Mouse (Mus musculus): Measurements from ENCODE around the gene Erf. TPM values are rescaled to one million over a fixed set of nuclear protein-coding genes. Genes with fewer than 3 reads are reported as not detected.
"Not testable (repeated sequence)": the region's sequence is repeated elsewhere in the genome, so short reads cannot be mapped to it uniquely, and the experiment has no call there.

The Erf gene
- total RNA-seq, 2 experiments from 2014 or later = 5.0 to 6.1 TPM

DNA sequence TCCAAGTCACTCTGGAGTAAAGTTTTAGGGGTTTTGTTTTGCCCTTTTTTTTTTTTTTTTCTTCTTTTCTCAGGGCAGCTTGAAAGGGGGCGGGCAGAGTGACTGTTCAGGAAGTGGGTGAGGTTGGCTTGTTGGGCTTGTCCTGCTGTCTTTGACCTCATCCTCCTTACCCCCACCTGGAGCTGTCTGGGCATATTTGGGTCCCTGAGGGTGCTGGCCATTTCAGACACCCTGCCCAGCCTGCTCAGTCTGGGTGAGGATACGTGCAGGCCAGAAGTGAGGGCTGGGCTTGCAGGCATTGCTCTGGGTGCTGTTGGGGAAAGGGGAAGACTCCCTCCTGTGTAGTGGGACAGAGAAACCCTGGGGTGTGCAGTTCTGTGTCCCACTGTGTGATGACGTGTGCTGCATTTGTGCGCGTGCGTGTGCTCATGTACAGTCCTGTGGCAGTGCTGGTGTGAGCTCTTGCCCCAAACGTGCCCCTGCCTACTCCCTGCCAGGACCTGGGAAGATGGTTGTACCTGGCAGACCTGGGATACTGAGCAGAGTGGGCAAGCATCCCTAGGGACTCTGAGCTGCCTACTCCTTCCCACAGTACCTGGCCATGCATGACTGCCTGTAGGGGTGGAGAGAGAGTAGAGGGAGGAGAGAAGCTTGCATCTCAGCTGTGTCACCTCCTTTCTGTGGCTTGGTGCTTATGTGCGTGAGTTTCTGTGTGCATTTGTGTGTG lies 19.1 kb upstream of the Erf start:
- intact Hi-C loops (cut with DNase I) = loop anchor here (2.0 kb wide), 1 partner anchor 25 kb away; no protein-coding TSS in a partner anchor
- peak in 1 of 2 experiments; percentile 22 for DNase-seq

DNA sequence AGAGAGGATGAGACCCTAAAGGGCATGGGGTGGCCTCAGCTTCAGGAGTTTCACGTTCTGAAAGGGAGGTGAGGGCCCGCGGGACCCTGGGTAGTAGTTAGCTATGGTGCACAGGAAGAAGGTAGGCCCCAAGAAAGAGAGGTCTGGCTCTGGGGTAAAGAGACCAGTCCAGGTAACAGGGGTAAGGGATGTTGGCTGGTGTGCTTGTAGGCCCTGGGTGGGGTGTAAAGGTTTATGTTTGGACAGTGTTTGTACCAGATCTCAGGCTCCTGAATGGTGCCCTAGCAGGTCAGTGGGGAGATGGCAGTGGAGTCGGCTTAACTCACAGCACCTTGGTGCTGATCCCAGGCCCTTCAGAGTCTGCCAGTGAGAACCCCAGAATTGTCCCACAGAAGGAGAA lies 18.5 kb upstream of the Erf start:
- DNase-seq = peak in 1 of 2 experiments; percentile 15
- intact Hi-C loops (cut with DNase I) = no loop called here

DNA sequence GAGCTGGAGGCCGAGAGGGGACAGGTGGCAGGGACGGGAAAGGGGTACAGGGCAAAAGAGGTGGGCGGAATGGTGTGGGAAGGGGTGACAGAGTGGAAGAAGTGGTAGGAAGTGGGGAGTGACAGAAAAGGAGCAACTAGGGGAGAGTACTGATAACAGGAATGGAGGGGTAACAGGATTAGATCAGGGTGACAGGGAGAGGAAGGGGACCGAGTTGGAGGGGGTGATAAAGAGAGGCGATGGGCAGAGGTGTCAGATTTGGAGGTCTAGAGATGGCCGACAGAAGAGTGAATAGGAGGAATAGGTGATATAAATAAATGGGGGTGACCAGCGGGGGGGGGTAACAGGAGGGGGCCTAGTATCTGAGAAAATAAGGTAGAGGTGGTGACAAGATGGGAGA lies 18.0 kb upstream of the Erf start:
- intact Hi-C loops (cut with DNase I) = no loop called here
- DNase-seq = no peak

DNA sequence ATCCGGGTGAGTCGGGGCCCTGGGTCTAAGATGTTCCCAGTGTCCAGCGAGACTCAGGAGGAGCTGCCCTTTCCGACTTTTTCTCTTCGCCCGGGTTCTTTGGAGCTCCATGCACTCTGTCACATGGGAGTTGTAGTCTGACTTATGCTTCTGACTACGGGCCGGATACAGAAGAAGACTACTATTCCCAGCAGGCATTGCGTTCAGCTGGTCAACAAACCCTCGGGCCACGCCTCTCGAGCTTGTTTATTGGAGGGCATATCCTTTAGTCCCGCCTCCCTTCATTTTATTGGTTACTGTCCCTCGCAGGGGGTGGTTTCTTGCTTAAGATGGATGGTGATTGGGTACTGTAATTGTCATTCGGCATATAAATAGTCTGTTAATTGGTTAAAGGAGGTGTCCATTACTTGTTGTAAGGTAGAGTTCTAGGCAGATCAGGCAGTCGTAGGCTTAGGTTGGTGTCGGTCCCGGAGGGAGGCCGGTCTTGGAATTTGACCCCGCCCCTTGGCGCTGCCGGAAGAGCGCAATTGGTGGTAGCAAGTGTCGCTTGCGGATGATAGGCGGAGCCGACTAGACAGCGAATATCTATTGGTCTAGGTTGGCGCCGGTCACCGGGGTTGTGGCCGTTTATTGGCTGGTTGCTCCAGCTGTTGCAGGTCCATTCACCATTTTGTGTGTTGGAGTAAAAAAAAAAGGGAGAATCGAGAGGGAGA lies 17.3 kb upstream of the Erf start:
- intact Hi-C loops (cut with DNase I) = no loop called here

DNA sequence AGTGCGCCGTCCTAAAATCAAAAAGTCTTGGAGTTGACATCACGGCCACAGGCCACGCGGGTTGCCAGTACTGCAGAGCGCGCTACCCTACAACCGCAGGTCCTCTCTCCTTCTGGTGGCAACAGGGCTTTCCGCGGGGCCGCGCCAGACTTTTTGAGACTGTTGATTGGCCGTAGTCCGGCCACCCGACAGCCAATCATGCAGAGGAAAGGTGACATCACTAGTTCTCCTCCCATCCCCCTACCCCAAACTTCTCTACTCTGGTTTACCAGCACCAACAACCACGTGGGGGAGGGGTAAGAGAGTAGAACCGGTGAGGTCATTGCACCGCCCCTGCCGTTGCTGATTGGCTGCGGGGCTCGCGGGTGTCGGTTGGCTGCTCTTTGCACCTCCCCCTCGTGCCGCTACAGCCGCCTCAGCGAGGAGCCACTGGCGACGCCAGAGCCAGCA lies 16.8 kb upstream of the Erf start, which contains the start of gene Cic:
TSS of gene Cic (plus strand) at position 404 of the 450 bp plus-strand sequence.
- intact Hi-C loops (cut with DNase I) = no loop called here
- DNase-seq = peak in 1 of 2 experiments; percentile 97

More for the DNA sequence above, 17.3 kb upstream of the Erf start:
- peak; percentile 98 for DNase-seq

DNA sequence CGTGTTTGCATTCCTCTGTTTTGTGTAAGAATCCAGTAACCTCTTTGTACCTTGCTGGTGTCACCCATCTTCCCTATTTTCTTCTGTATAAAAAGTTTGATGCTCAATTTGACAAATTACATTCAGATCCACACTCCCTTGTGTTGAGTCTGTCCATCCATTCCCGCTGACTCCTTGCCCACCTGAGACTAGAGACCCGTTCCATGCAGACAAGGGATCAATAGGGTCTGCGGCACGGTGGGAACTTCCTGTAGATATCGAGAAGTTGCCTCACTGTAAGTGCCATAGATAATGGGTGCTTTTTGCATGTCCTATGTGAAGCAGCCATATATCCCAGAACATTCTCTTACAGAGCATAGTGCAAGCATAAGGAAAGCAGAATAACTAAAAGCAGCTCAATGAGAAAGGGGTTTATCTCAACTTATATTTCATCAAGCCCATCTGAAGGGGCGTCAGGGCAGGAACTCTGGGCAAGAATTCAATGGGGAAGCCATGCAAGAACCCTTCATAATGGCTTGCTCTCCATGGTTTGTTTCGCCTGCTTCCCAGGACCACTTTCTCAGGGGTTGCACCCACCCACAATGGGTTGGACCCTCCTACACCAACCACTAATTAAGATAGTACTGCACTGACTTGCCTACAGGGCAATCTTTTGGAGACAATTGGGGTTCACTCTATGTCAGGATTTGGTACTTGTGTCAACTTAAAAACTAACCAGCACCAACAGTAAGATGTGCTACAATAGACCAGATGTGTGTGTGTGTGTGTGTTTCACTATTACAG lies 15.8 kb upstream of the Erf start:
- intact Hi-C loops (cut with DNase I) = no loop called here

DNA sequence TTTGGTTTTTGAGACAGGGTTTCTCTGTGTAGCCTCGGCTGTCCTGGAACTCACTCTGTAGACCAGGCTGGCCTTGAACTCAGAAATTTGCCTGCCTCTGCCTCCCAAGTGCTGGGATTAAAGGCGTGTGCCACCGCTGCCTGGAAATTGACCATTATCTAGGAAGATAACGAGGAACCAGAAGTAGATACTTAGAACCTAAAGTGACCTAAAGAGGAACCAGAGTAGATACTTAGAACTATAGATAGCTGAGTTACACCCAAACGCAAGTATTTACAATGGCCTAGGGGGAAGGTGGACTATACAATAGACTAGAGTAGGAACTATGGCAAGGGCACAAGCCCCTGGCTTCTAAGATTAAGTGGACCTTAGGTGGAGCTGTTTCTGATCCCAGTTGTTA lies 15.2 kb upstream of the Erf start:
- DNase-seq; intact Hi-C loops (cut with DNase I): not testable (repeated sequence)

More for the DNA sequence above, 15.8 kb upstream of the Erf start:
- DNase-seq = no peak

DNA sequence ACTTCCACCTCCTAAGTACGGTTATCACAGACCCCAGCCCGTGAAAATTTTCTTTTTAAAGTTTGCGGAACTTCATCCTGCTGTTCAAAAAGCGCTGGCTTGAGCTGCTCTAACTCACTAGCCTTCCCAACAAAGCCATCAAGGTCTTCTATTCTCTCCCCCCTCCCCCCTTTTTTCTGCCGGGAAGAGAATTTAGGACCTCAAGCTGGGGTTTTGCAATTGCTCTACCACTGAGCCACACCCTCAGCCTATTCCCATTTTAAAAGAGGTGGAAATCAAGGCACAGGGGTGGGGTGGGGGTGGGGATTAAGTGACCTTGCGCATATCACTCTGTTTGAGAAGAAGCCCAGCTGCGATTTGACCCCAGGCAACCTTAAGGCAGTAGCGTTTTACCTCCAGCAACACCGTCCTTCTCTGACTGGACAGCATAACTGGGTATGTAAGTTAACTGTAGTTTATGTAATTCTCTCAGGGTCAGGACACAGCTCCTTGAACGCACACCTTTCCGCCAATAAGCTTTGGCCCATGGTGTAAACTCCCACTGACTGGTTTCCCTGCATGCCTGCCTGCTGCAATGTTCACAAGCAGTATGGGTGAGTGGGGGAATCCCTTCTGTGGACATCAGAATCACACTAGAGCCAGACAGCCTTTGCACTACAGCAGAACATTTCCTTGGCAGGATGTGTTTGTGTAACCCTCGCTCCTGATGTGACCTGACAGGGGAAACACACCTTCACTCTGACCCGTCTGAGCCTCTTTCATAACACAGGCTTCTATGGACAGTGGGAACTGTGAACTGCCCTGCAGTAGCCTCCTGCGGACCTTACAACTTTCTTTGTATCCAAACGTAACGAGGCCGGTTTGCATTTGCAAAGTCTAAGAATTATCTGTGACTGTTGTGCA lies 13.7 kb upstream of the Erf start:
- no peak for DNase-seq
- intact Hi-C loops (cut with DNase I) = no loop called here

DNA sequence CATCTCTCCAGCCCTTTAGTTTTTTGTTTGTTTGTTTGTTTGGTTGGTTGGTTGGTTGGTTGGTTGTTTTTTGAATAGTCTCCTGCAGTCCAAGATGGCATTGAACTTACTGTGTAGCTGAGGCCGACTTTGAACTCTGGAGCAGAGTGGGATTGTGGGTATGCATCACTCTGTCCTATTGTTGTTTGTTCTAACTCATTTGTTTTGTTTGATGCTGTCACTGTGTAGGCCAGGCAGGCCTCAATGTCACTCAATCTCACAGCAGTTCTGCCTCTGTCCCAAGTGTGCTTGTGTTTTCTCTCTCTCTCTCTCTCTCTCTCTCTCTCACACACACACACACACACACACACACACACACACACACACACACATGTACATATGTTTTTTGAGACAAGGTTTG lies 11.3 kb upstream of the Erf start:
- no peak for DNase-seq
- intact Hi-C loops (cut with DNase I) = no loop called here

DNA sequence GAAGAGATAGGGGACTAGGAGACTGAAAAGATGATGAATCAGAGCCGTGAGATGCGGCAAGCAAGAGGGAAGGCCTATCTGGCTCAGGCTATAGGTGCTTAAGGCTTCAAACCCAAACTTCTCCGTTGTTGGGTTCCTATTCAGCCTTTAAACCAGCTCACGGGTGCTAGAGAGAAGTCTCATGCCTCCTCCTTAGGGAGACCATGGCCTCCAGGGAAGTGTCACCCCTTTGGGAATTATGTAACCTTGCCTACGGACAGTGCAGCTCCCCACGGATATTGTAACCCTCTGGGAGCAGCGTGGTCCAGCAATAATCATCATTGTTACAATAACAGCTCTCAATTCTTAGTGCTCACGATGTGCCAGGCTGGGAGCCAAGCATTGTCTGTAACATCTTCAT lies 1.3 kb upstream of the Erf start:
- intact Hi-C loops (cut with DNase I) = no loop called here
- no peak for DNase-seq

DNA sequence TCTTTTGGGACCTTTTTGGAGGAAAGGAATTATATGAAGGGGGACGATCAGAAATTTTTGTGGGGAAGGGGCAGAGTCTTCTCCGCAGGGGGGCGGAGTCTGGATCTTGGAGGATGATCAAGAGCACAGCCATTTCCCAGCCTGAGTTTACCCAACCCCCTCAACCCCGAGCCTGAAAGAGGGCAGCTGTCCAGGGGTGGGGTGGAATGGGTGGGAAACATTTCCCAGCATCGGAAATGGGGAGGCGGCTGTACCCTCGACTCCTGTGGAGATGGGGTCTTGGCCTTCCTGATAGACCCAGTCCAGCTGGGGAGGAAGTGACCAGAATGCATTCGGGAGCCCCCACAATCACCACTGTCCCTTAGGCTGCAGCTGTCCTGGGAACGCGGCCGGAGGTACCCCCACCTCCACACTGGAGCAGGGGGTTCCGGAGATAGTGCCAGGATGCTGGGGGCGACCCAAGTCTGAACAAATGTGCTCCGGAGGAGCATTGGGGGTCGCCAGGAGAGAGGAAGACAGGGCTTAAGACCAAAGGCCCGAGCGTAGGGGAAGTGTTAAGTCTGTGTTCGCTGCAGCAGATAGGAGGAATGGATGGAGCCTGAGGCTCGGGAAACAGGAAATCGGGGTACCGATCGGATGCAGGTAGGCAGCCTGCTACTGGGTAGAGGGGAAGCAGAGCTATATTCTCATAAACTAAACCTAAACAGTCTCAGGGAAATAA lies 670 bp upstream of the Erf start:
- DNase-seq = peak; percentile 60 to 67
- intact Hi-C loops (cut with DNase I) = no loop called here

DNA sequence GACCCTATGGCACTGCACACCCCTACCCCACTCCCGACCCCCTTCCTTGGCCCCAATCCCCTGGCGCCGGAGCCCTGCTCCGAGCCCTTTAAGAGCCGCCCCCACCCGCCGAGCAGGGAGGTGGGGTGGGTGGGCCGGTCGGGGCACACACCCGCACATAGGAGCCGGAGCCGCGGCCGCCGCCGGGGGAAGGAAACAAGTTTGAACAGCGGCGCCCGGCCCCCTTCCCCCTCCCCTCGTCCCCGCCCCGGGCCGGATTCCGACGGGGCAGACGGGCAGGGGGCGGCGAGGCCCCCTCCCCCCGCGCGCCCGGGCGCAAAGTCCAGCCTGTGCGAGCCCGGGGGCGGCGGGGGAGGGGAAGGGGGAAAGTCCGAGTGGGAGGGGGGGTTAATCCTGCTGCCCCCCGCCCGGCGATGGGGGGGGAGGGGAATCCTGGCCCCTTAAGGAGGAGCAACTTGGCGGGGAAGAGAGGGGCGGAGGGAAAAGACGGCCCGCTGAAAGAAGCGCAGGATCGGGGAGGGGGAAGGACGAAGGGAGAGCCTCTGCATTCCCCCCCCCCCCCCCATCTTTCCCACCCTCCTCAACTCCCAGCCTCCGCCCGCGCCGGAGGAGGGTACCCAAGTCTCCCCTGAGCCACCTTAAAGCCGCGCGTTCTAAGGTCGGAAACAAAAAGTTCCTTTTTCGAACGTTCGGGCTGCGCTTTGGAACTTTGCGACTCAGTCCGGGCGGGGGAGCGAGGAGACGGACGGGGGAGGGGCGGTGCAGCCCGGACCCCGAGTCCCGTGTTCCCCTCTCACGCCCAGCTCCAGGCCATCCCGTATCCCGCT lies 1.0 kb downstream of the Erf start:
- DNase-seq = peak; percentile 71 to 76
- intact Hi-C loops (cut with DNase I) = loop anchor here (5.0 kb wide), 2 partner anchors 68 to 143 kb away; partner anchors contain the start of gene Megf8

DNA sequence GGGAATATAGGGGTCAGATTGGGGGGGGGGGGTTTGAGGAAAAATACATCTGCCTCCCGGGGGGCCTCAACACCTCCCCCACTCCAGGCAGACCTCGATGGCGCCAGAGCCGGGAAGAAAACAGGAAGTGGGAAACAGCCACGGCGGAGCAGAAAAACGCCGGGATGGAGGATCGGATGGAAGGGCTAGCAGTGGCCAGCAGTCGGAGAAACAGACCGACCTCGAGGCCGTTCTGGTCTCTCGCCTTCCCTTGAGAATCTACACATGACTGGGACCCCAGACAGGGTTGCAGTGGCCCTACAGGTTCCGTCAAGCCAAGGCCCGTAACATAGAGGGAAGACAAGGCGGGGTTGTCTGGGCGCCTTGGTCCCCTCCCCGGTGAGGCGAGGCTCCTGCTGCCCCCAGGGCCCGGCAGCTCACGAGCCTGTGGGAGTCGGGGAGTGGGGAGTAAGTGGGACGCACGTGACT lies 1.7 kb downstream of the Erf start:
- intact Hi-C loops (cut with DNase I) = loop anchor here (5.0 kb wide), 2 partner anchors 68 to 143 kb away; partner anchors contain the start of gene Megf8
- DNase-seq = no peak

DNA sequence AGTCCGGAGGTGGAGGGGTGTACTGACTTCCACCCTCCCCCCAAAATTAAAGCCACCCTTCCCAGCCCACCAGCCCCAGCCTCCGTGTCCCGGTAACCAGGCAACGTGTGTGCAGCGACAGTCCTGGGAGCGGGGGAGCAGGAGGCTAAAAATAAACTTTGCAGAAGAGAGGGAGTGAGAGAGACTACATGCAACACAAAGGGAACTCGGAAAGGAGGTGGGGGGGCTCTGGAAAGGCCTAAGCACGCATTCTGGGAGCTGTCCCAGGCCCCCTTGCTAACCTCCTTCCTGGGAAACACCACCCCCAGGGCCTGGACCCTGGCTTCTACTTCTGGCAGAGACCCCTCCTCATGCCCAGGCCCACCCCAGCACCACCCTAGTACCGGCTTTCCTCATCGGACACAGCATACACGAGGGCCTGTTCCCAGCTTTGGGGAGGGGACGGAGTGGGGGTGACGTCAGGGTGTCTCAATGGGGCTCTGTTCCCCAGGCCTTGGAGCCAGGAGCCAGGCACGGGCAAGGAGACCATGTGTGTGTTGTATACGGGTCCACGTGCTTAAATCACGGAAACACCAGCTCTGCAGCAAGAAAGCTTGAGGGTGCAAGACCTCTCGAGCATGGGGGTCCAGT lies 2.4 kb downstream of the Erf start:
- intact Hi-C loops (cut with DNase I) = loop anchor here (5.0 kb wide), 2 partner anchors 69 to 144 kb away; partner anchors contain the start of gene Megf8
- DNase-seq = peak in 1 of 2 experiments; percentile 26

DNA sequence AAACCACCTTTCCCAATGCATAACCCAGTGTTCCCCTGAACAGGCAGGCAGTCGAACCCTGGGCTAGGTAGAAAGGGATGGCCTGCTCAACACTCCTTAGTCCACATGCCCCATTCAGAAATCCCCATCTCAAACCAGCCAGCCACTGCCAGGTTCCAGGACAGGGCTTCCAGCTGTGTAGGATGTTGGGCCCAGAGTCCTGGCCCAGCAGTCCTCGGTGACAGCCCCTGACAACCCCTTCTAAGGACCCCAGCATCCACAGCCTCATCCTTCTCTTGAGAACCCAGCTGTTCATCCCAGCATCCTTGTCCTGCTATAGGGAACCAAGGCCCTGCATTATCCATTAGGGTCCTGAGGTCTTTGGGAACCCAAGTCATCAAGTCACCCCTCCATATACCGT lies 3.1 kb downstream of the Erf start:
- intact Hi-C loops (cut with DNase I) = loop anchor here (5.0 kb wide), 2 partner anchors 70 to 145 kb away; partner anchors contain the start of gene Megf8
- no peak for DNase-seq

DNA sequence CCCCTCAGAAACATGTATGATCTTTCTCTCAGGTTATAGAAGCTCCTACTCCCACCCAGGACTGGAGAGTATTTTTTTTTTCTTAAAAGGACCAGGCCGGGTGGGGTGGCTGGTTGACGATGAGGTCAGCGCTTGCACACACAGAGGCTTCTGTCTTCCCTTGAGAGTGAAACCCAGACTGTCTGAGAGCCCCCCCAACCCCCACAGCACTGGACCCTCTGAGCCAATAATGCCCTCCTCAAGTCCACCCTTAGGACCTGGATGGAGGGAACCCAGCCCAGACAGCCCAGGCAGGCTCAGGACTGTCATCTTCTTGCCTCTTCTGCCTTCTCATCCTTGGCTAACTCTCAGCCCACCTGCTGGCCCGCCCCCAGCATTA lies 3.8 kb downstream of the Erf start:
- intact Hi-C loops (cut with DNase I) = loop anchor here (5.0 kb wide), 2 partner anchors 71 to 146 kb away; partner anchors contain the start of gene Megf8
- no peak for DNase-seq

DNA sequence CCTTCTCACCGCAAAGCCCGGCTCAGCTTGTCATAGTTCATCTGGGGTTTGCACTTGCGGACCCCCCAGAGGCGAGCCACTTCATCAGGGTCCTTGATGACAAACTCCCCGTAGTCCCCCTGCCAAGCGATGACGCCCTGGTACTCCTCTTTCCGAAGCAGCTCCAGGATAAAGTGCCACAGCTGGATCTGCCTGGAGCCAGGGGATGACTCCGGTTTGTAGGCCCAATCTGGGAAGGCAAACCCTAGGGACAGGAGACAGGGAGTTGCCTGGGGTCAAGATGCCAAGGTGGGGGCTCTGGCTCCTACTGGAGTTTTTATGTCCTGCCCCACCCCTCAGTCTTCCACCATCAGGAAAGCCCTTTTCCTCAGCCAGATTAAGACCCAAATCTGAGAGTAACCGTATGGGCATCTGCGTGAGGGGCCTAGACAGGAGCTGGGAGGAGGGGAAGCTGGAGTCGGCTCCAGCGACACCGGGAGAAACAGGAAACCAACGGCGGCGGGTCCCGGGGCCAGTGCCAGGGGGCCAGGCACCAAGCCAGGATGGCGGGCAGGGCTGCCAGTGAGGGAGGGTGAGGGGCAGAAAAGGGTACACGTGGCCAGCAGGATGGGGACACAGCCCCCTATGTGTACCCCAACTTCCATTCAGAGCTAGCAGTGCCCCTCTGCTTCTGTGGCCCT lies 4.3 kb downstream of the Erf start:
- DNase-seq = peak in 1 of 2 experiments; percentile 41
- intact Hi-C loops (cut with DNase I) = loop anchor here (5.0 kb wide), 2 partner anchors 71 to 146 kb away; partner anchors contain the start of gene Megf8

All from gastrocnemius, postnatal 36 days (tissue).